ENCODE assay signal across 11 mouse cellular contexts in the genomic region with DNA sequence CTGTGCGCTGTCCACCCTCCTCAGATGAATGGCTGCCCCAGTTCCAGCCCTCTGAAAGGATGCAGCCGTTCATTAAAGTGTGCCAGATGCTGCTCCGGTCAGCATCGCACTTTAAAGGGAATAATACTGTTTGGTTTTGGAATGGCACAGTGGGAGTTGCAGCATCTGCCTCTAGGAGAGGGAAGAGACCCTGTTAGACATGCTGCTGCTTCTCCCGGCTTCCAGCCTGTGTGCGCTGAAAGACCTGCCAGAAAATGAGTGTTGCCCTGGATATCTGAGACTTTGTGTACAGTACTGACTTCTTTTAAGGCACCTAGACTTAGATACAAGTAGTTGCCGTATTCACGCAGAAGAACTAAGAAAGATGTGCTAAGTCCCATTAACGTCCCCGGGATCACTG.
DNase-seq lines count a peak whose midpoint lies in the region; ATAC-seq and TF ChIP-seq lines count a peak whose summit lies in the region.
"Had no signal": no experiment of that assay in that cellular context is flagged by ENCODE, and none has a peak within 500 bp of the region (broad histone marks: within the 10 kb centered on the region; RNA-seq: fewer than 3 reads in every experiment).

No protein-coding gene starts in this region.

- H3K27me3 ChIP-seq in forebrain, embryonic 14.5 days (replicated peaks; ENCODE audit: control insufficient read depth, insufficient read depth, low read length) = no peaks in the 10 kb centered on the region
- H3K27me3 ChIP-seq in limb, embryonic 15.5 days = no peaks in the 10 kb centered on the region
- no peaks in the 10 kb centered on the region for H3K27me3 ChIP-seq in small intestine, adult 2 months (ENCODE audit: control insufficient read depth, insufficient read depth, low read length)

- no peak for DNase-seq in layer of hippocampus, adult 2 months (ENCODE audit: low spot score in 2 of 2)
- no peak for DNase-seq in layer of hippocampus, adult 8-10 months (ENCODE audit: low spot score in 2 of 2)
- peak; percentile 66 for DNase-seq in forebrain, embryonic 14.5 days (ENCODE audit: low spot score)
- DNase-seq in gastrocnemius, postnatal 4 days (ENCODE audit: low spot score in 2 of 2) = no peak
- no peak for DNase-seq in urinary bladder, postnatal 25 days (ENCODE audit: low spot score)
- no peak for DNase-seq in spleen, postnatal 4 days (ENCODE audit: low spot score in 2 of 2)
- DNase-seq: adrenal gland, adult 8-10 months had no signal

- no peak for ATAC-seq in forebrain, embryonic 14.5 days
- ATAC-seq in limb, embryonic 15.5 days (ENCODE audit: insufficient number of reproducible peaks, low FRiP score, low TSS enrichment, low read depth) = no peak

- no peaks in the 10 kb centered on the region for H3K36me3 ChIP-seq in forebrain, embryonic 14.5 days (ENCODE audit: control insufficient read depth, insufficient read depth, low read length)
- peaks cover 4% of the 10 kb centered on the region; the same call in 1 of the 2 replicates for H3K36me3 ChIP-seq in limb, embryonic 15.5 days
- no peaks in the 10 kb centered on the region; the same call in 1 of the 2 replicates for H3K36me3 ChIP-seq in small intestine, adult 2 months (ENCODE audit: control insufficient read depth, insufficient read depth, low read length)

- no peak for TF ChIP-seq POLR2A in small intestine, adult 2 months (IDR thresholded peaks at IDR 0.05; ENCODE audit: low read depth, low read length)

- no peak for TF ChIP-seq CTCF in layer of hippocampus, adult 2 months (conservative IDR thresholded peaks at IDR 0.05)
- no peak for TF ChIP-seq CTCF in small intestine, adult 2 months (IDR thresholded peaks at IDR 0.05; ENCODE audit: extremely low read depth, insufficient read length, insufficient replicate concordance, low read depth, low read length)

- 8% methylated on average over 10 of the region's 10 CpGs for WGBS in forebrain, embryonic 14.5 days
- 44% methylated on average over 10 of the region's 10 CpGs for WGBS in limb, embryonic 15.5 days
- WGBS in small intestine, adult 2 months = 28% methylated on average over 10 of the region's 10 CpGs

- H3K9me3 ChIP-seq in forebrain, embryonic 14.5 days (replicated peaks; ENCODE audit: control insufficient read depth, low read length) = no peaks in the 10 kb centered on the region
- H3K9me3 ChIP-seq in limb, embryonic 15.5 days = no peaks in the 10 kb centered on the region
- H3K9me3 ChIP-seq: heart, embryonic 10.5 days had no signal

- peak overlapping the region; percentile 89 for H3K27ac ChIP-seq in layer of hippocampus, adult 2 months
- H3K27ac ChIP-seq in forebrain, embryonic 14.5 days (ENCODE audit: low read depth, low read length) = peak overlapping the region; percentile 94
- peak overlapping the region; percentile 33; the same call in 1 of the 2 replicates for H3K27ac ChIP-seq in limb, embryonic 15.5 days
- H3K27ac ChIP-seq in small intestine, adult 2 months (ENCODE audit: insufficient read depth, low read depth, low read length) = 0 out of 2 replicates have a peak overlapping the region, but pooled peaks have one; percentile 18
- H3K27ac ChIP-seq: heart, embryonic 10.5 days had no signal

- H3K4me2 ChIP-seq in forebrain, embryonic 14.5 days (ENCODE audit: low read length) = peak overlapping the region; percentile 45
- H3K4me2 ChIP-seq in limb, embryonic 15.5 days = no peak overlapping the region

- peaks cover 63% of the 10 kb centered on the region for H3K4me1 ChIP-seq in forebrain, embryonic 14.5 days (ENCODE audit: control insufficient read depth, insufficient read depth, low read length)
- H3K4me1 ChIP-seq in limb, embryonic 15.5 days = peaks cover 28% of the 10 kb centered on the region
- H3K4me1 ChIP-seq in small intestine, adult 2 months (ENCODE audit: control insufficient read depth, insufficient read depth, insufficient read length, low read length) = peaks cover 17% of the 10 kb centered on the region; the same call in 1 of the 2 replicates

- peak overlapping the region; percentile 50 for H3K9ac ChIP-seq in forebrain, embryonic 14.5 days (ENCODE audit: low read length)
- no peak overlapping the region for H3K9ac ChIP-seq in limb, embryonic 15.5 days

- peak overlapping the region; percentile 32 for H3K4me3 ChIP-seq in layer of hippocampus, adult 2 months
- peak overlapping the region; percentile 5; the same call in 1 of the 2 replicates for H3K4me3 ChIP-seq in forebrain, embryonic 14.5 days (ENCODE audit: low read depth, low read length)
- no peak overlapping the region for H3K4me3 ChIP-seq in limb, embryonic 15.5 days
- H3K4me3 ChIP-seq in small intestine, adult 2 months (ENCODE audit: low read depth, low read length) = no peak overlapping the region
- H3K4me3 ChIP-seq: erythroblast, embryonic 14.5 days; heart, embryonic 10.5 days had no signal

Comparison
In these comparisons a context has a peak if more than half of its experiments do, and no peak if none do; other contexts are left out.
1. H3K27ac ChIP-seq: peak in every context shown above with its lines; median percentile 94 in forebrain, embryonic 14.5 days; 89 in layer of hippocampus, adult 2 months; 33 in limb, embryonic 15.5 days; 18 in small intestine, adult 2 months.
2. H3K4me3 ChIP-seq: peak in layer of hippocampus, adult 2 months (single experiment) and forebrain, embryonic 14.5 days (single experiment); none in limb, embryonic 15.5 days (single experiment) and small intestine, adult 2 months (single experiment).